Mouse (Mus musculus): ENCODE measurements at regions not wholly inside any gene's neighbourhood (a gene's known extent, or its start where the extent isn't known, plus 50 kb on each side); places are given as distances from the start of the nearest gene placed in this dataset.

DNA sequence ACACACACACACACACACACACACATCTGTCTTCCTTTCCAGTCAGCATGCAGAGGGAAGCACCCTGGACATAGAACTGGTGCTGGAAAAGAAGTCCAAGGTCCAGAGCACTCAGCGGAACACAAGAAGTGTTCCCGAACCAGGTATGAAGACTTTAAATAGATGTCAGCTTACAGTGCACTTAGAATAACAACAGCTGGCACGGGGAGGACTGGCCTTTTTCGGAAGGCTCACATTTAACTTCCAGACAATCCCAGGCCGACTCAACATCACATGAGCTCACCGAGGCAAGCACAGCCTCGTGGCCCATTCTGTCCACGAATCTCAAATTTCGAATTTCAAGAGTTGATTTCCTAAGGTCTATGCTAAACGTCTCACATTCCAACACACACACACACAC, 70.9 kb upstream of the Slc25a33 start:
- no peak for DNase-seq (ENCODE audit: low spot score)

DNA sequence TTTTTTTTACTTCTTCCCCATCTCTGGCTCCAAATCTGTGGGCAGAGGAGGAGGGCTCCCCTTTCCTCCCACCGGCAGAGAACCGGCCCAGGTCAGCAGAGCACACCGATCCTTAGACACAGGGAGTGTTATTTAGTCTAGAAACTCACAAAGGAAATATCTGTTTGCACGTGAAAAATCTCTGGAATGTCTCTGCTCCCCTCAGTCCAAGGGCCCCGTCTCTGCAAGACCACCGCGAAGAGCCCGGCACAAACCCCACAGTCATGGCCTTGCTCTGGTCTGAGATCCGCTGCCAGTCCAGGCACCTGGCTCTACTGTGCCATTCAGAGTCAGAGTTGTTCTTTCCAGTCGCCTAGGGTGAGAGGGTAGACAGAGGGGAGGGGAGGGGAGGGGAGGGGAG, 69.7 kb upstream of the Slc25a33 start:
- DNase-seq (ENCODE audit: low spot score): no peak

DNA sequence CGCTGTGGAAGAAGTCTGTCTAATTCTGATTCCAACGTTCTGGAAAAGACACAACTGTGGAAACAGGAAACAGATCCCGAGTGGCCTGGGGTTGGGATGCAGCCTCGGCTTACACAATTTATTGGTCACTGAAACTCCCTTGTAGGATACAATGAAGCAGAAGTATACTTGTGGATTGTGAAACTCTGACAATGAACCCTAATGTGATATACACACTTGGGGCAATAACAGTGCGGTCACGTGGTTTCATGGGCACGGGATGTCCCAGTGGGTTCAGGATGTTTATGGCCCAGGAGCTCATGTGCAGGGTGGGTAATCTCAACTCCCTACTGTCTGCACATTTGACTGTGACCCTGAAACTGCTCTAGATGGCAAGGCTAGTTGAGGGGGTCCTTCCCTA, 68.8 kb upstream of the Slc25a33 start:
- no peak for DNase-seq (ENCODE audit: low spot score)

DNA sequence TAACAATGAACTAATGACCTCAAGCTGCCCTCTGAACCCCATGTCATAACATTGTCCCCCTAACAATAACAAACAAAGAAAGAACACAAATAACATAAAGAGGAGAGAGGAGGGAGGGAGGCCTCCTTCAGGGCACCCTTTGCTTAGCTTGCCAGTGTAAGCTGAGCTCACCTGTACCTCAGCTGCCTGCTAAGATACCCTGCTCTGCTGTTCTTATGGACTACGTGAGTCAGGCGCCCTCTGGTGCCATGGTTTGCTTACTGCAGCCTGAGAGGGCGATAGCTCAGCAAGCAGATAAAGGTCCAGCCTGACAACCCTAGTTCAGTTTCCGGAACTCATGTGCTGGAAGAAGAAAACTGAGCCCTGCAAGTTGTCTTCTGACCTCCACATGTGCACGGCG, 67.8 kb upstream of the Slc25a33 start:
- peak; percentile 32 for DNase-seq (ENCODE audit: low spot score)

DNA sequence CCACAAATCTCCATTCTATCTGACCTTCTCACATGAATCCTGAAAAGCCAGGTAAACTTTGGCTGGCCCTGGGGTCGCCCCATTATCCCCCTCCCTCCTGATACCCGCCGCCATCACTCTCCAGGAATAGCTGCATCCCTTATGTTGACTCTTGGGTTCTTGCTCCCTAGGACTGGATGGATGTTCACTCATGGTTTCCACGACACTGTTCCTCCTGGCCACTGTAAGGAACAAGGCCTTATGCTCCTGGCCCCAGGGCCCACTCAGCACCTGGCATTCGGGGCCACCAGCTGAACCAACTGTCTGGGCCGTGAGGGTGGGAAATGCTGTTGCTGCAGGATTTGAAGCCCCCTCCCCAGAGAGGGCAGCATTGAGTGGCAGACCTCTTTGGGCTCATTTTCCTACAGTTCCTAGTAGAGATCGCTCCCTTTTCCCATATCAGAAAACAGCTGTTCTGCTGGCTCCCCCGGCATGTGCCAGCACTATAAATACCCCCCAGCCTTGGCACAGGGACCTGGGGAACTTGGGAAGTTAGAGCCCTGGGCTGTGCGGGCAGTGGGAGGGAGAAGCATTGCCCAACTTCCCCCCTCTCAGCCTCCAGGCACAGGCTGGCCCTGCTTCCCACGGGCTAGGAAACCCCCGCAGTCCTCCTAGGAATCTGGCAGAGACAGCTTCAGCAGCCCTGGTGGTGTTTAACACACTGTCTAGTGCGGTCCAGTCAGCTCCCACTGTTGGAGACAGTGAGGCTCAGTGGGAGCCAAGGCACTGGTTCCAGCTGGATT, 66.6 kb upstream of the Slc25a33 start:
- DNase-seq (ENCODE audit: low spot score): no peak

DNA sequence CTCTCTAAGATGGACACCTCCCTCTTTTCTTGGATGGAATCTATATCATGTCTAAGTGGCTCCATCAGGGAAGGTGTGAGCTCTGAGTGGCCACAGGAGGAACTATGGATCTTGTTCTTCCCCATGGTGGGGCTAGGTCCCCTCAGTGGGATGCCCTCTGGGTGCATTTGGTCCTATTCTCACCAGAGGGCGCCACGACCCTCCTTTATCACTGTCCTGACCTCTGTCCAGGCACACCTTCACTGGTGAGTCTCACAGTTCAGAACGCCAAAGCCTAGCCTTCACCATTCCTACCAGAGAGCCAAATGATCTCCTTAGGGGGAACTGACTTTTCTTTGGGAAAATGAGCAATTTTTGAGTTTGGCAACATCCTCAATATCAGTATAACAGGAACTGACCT, 64.6 kb upstream of the Slc25a33 start:
- DNase-seq (ENCODE audit: low spot score): no peak

DNA sequence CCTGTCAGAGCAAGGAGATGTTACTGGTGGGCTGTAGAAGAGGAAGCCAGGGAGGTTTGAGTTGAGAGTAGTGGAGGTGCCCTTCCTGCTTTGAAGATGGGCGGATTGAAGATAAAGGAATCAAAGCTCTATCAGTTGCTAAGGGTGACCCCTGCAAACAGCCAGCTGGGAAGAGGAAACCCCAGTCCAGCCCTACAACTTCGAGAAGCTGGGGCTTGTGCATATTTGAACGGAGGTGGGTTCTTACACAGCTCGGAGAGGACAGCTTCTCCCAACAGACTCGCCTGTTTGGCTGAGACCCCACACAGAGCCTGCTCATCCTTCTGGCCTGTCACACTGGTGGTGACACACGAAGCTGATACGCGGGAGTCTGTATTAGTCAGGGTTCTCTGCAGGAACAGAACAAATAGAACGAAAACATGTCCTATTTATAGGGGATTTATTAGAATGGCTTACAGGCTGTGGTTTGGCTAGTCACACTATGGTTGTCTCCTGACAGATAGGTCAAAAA, 60.6 kb upstream of the Slc25a33 start:
- DNase-seq (ENCODE audit: low spot score): no peak

DNA sequence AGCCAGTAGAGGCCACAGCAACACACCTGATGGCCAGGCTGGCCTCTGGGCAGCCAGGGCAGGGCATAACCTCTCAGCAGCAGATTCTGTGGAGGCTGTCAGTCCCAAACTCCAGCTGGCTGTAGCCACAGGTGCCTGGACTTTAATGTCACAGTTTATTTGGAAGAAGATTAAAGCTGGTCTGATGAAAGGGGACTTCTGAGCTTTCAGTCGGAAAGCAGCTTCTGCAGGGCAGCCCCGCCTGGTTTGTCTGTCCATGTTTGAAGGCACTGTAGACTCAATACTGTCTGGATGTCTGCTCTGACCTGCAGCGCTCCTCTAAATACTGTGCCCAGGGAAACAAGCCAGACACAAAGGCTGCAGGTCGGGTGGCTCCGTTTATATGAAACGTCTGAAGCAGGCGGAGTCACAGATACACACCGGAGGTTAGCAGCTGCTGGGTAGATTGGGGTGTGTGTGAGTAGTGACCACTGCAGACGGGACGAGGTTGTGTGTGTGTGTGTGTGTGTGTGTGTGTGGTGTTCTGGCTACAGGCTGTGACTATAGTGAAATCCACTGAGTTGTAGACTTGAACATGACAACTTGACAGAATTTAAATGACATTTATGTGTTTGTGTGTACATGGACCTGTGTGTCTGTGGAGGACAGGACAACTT, 58.5 kb upstream of the Slc25a33 start:
- DNase-seq (ENCODE audit: low spot score): no peak

DNA sequence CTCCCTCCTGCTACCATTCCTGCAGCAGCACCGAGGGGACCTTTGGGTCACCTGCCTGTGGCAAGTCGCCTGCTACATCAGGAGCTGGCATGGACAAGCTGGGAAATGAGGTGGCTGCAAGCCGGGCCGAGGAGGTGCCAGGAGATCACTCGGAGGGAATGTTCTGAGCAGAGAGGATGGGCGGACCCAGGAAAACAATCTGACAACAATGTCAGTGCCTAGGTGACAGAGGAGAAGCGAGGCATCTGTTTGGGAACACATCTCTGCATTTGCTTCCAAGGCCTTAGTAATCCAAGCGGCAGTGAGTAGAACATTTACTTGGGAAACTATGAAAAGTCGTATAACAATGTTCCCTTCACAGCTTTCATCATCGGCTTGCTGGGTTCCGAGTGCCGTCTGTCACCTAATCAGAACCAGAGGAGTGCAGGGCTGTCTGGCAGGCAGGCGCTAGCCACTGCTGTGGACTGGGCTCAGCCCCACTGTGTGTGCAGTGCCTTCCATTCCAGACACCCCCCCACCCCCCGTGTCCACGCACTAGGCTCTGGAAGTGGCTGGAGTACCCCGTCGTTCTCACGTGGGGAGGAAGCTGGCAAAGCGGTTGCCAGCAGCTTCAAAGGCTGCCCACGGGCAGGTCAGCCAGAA, 56.6 kb upstream of the Slc25a33 start:
- DNase-seq (ENCODE audit: low spot score): no peak

DNA sequence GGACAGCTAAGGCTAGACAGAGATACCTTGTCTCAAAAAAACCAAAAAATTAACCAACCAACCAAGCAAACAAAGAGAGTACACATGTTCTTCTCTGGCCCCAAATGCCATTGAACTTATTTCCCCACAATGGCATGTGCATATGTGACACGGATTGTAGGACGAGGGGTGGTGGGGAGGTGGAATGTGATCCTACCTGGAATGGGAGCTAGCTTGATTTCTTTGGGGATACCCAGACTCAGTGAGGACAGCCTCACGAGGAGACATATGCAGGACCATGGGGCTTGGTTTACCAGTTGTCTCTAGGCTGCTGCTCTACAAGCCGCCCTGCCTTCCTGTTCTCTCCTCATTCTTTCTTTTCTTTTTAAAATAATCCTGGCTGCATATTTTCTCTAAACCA, 55.9 kb upstream of the Slc25a33 start:
- DNase-seq (ENCODE audit: low spot score): no peak

DNA sequence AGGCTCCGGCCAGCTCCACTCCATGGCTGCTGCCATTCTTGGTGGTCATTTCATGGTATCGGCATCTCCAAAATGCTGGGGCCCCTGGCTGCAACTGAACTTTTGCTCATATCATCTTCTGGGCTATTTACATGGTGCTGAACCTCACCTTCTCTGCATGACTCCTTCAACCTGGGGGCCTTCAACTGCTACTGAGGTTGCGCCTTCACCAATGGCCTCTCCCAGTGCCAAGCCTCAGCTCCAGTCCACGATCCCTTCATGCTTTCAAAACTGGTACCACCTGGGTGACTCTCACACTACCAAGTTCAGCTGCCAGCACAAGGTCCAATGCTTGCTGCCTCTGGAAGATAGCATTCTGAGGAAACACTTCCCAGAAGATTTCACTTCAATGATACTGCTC, 53.7 kb upstream of the Slc25a33 start:
- DNase-seq (ENCODE audit: low spot score): no peak

Measured in MN1 (cell line).